Mouse (Mus musculus) WW6 (cell line): Measurements from ENCODE around the gene Spata31d1b.
"Not testable (repeated sequence)": the region's sequence is repeated elsewhere in the genome, so short reads cannot be mapped to it uniquely, and the experiment has no call there.

Source experiments
- DNase-seq: peaks from one replicate; pipeline ENCODE4 v3.0.0-alpha.2; 2013; ENCODE audit warnings: low read depth, low spot score

Gene Spata31d1b

DNA sequence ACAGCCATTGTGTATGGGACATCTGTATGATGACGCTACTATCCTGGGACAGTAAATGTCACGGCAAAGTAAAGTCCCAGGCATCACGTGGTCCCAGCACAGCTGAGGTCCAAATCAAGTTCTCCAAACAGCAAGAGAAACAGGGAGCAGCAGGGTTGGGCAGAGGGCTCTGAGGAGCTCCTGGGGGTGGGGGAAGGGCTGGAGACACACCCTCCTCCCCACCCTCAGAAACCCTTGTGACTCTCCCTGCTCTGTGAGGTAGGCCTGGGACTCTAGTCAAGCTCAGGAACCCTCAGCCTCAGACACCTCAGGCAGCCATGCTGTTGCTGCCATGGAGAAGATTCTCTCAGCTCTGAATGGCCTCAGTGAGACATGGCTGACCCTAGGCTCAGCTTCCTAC lies at the start of gene Spata31d1b:
Gene Spata31d1b (plus strand): TSS at position 301 of the 400 bp plus-strand sequence.
- DNase-seq, result not testable (repeated sequence)

DNA sequence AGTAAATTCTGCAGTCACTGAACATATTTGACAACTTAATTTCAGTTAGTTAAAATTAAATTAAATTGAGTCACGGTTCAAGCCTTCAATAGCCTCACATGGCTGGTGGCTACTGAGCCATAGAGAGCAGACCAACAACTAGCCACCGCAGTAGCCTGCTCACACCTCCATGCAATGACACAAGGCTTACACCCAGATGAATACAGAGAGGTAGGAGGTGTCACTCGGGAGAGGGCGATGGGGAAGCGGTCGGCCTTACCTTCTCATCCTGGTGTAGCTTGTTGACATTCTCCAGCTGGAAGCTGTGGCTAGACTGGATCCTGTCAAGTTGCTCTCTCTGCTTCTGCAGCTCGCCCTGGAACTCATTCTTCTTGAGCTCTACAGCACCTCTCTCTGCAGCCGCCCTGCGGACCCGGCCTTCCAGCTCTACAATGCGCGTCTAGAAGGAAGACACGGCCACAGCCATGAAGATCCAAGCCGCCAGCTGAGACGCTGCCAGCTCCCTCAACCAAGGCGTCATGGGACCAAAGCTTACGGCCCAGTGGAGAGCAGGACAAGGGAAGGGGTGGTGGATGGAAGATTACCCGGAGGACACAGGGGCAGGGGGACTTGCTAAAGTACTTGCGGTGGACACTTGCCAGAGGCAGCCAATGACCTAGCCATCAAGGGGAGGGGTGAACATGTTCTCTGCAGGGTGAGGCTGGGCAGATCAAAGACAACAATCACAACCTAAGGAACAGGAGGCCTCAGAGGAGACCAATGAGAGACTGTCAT lies 48.0 kb upstream of the Spata31d1b start:
- DNase-seq, result no peak

DNA sequence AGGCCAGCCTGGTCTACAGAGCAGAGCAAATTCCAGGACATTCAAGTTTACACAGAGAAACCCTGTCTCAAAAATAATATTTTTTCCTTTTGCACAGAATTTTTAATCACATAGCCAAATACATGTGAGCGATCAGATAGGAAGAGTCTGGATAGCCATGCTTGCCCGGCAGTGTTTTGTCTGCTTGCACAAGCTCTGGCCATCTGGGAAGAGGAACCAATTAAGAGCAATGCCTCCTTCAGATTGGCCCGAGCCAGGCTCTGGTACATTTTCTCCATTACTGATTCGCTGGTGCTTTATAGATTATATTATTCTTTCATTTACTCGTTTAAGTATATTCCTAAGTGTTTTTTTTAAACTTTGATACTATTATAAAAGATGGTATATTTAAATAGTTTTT lies 44.3 kb upstream of the Spata31d1b start:
- no peak for DNase-seq

DNA sequence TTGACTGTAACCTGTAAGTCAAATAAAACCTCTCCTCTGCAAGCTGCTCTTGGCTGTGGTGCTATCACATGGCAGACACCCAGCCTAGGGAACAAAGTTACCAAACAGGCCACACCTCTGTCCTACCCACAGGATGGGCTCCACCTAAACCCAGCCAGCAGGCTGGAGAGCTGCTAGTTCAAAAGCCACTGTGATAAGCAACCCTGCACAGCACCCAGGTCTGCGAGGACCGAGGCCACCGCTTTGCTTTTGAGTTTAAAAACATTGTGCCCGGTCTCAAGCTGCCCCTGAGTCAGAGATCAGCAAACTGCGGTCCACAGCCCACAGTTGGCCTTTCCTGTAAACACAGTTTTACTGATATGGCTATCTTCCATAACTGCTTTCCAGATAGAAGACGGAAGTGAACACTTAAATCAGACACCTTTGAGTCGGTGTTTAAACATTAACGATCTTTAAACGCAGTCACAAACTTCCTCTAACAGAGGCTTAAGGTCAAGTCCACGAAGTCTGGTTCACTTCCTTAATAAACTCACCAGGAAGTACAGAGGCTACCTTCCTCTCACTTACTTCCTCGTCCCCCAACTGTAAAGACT lies 43.5 kb upstream of the Spata31d1b start:
- DNase-seq, result no peak

DNA sequence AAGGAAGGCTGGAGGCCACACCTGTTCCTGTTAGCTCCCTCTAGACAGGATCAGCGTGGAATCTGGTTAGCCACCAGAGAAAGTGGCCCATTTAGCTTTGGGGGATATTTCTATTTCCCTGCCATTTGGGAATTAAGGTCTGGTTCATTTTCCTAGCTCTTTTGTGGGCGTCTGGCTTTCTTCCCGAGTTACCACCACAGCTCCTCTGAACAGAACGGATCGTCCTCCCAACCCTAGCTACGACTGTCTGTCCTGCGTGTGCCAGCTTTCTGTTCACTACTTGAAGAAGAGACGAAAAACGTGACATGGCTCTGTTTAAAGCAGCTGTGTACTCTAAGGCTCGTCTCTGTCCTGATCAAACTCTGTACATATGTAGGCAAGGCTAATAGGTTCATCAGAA lies 42.1 kb upstream of the Spata31d1b start:
- DNase-seq, result no peak

DNA sequence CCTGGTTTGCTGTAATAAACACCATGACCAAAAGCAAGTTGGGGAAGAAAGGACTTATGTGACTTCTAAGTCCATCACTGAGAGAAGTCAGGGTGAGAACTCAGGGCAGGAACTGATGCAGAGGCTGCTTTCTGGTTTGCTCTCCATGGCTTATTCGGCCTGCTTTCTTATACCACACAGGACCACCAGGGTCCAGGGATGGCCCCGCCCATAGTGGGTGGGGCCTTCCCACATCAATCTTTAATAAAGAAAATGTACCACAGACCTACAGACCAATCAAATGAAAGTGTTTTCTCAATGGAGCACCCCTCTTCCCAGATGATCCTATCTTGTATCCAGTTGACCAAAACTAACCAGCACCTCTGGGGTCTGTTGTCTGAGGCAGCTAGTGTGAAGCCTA lies 40.6 kb upstream of the Spata31d1b start:
- no peak for DNase-seq

DNA sequence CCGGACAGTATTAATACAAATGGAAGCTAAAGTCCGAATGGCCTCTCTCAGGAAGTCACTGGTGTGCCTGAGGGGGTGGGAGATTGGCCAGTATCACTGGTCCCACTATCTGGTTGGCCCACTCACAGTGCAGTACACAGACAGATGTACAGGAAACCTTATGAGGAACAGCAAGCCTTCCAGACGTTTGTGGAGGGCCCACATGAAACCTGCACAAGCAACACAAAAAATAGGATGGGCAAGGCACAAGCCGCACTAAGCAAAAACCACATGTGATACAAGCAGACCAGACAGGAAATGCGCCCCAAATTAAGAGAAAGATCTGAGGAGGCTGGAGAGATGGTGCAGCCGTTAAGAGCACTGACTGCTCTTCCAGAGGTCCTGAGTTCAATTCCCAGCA lies 39.8 kb upstream of the Spata31d1b start:
- no peak for DNase-seq

DNA sequence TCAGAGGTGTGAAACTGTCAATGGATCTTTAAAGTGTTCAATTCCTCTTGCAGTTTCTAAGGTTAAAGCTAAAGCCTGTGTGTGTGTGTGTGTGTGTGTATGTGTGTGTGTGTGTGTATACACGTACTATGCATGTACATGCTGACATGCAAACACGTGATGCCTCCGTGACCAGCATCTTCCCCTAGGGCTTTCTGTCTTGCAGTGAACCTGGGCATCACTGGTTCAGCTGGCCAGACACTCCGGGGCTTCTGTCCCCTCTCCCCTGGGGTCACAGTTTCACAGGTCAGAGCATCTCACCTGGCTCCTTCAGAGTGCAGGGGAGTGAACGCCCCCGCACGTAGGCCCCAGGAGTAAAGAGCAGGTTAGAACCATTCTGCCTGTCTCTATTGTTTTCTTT lies 38.5 kb upstream of the Spata31d1b start:
- no peak for DNase-seq

DNA sequence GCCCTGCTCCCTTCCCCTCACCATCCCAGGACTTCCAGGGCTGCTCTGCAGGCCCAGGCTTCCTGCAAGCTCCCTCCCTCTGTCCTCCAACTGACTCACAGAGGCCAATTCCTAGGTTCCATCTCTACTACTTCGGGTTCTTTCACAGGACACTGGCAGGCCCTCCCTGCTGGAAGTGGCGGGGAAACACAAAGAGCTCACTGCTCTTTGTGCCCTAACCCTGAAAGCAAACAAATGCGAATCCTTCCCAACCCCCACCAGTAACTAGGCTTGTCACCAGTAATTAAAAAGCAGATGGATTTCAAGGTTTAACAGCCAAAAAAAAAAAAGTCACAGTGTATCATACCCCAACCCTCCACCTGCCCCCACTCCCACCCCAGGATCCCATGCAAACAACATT lies 37.9 kb upstream of the Spata31d1b start:
- DNase-seq, result no peak

DNA sequence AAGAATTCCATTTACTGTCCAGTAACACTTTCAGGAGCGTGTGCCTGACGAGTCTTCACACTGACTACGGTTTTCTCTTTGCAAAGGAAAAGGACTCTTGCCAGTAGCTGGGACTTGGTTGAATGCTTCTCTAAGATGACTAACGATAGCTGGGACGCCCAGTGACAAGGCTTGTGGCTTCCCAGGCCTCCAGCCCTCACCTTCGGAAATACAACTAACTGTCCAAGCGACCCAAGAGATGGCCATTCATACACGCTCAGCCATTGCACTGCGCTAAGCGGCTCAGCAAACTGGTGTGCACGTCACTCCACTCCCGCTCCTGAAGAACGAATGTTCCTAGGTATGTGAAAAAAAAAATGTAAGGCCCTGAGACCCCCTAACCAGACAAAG lies 37.3 kb upstream of the Spata31d1b start:
- no peak for DNase-seq

DNA sequence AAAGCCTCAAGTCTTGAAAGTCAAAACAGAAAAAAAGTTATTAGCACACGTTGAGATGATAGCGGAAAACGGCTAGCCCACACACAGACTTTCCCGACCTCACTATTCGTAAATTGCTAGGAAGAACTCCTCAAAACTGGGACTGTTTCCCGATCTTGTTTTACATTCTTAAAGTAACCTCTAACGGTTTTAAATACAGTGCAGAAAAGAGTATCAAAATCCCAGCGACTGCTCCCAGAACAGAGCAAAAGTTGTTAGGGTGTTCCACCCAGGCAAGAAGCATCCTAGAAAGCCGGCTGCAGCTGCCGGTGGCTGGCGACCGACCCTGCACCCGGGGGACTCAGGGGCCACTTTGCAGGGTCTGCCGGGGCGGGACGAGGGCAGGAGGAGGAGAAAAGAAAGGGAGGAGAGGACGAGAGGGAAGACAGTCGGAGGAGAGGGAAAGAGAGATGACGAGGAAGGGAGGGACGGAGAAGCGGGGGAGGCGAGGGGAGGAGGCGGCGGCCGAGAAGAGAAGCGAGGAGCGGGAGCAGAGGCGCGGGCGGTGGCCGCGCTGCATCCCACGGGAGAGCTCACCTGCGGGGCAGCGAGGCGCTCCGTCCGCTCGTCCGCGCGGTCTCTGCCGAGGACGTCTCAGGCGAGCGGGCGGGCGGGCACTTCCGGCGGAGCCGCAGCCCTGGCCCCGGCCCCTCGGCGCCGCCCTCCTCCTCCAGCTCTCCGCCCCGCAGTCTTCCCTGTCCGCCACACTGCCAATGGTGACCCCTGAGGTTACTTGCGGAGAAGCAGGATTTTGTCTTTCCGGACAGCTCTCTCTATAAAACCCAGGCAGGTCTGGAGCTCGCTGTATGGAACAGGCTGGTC lies 36.7 kb upstream of the Spata31d1b start, which contains the start of gene Golm1:
Gene Golm1 (minus strand): TSS at position 661 of the 861 bp plus-strand sequence.
- DNase-seq, result no peak

DNA sequence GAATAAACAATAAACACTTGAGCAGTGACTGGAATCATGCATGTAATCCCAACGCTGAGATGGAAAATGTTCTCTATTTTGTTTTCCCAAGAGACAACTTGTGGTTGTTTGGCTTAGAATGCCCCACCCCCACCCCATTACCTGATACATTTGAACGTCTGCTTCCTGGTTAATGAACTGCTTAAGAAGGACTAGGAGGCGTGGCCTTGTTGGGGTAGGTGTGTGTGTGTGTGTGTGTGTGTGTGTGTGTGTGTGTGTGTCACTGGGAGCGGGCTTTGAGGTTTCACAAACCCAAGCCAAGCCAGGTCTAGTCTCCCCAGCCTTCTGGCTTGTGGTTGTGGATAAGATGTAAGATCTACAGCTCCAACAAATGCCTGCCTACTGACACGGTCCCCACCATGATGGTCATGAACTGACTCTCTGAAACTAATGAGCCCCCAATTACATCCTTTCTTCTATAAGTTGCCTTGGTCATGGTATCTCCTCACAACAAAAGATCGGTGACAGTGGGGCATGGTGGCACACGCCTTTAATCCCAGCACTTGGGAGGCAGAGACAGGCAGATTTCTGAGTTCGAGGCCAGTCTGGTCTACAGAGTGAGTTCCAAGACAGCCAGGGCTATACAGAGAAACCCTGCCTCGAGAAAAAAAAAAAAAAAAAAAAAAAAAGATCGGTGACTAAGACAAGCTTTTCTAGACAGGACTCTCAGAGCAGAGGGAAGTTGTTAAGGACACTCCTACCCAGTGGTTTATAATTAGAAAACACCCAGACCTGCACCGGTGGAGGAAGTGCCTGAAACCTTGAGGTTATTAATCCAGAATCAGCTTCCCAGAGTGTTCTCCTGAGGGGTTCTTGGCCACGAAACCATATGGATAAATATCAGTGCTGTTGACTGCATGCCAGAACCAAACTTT lies 35.5 kb upstream of the Spata31d1b start:
- DNase-seq, result no peak

DNA sequence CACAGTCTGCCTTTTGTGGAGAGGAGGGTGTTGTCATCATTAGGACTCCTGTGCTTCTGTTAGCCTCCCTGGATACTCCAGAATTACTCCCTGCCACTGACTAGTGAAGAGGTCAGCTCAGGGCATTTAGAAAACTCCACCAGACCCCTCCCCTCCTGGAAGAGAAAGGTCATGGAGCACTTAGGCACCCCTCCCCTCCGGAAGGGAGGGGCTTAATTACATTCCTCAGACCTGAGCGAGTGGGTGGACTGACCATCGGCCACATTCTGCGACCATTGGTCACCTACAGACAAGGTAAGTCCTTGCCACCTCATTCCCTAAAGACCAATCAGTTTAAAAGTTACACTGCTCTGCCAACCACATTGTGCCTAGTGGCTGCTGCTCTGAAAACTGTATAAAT lies 32.8 kb upstream of the Spata31d1b start:
- DNase-seq, result no peak

DNA sequence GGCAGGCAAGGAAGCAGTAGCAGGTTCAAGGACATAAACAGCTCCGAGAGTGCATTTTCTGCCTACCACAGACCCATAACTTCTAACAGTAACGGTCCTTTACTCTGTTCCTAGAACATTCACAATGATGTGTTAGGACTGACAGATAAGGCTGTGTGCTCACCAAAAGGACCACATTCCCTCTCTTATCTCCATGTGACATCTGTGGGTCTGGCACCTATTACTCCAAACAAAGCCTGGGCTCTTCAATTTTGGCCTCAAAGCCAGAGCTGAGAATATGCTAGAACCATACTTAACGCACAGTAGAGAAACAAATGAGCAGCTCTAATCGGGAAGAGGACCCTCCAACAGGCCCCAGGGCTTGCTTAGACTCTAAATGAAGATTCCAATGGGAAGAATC lies 32.2 kb upstream of the Spata31d1b start:
- DNase-seq, result no peak

DNA sequence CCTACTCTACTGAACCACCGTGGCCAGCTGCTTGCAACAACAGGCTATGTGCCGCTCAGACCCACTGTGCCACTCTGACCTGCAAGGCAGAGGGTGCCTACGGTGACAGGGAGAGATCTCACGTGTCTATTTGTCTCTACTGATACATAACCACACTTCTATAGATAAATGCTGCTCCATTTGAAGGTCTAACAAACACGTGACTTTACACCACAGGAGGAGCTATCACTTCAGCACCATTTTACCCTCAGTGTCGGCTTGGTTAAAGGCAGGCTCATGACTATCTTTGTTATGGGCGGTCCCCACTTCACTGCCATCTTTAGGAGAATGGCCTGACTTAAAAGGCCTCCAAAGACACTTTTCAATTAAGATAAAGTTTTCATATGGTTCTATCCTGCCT lies 29.5 kb upstream of the Spata31d1b start:
- no peak for DNase-seq

DNA sequence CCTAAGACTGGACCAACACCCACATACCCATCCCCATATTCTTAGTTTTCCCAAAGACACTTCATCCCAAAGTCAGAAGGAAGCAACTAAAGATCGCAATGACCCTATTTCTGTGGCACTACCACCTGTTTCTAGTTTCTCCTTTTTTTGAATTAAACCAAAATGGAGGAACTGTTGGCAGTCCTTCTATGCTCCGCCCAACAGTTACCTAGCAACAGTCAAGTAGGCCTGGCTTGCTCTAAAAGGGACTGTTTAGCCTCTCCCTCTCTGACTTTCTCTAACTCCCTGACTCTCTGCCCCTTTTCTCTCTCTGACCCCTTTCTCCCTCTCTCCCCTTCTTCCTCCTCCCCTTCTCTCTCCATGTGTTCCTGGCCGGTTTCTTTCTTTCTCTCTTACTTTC lies 26.8 kb upstream of the Spata31d1b start:
- DNase-seq, result no peak

DNA sequence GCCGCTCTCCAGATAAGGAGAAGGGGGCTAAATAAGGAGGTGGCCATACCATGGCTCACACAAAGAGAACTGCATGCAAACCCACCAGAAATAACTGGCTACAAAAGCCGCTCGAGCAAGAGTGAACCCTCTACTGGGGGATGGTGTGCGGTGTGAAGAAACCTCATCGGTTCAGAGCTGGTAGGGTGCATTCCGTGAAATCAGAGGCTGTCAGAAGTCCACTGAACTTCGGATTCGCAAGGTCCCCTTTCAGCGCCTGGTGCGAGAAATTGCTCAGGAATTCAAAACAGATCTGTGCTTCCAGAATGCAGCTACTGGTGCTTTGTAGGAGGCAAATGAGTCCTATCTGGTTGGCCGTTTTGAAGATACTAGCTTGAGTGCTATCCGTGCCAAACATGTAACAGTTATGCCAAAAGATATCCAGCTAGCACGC lies 23.7 kb upstream of the Spata31d1b start:
- DNase-seq, result no peak

DNA sequence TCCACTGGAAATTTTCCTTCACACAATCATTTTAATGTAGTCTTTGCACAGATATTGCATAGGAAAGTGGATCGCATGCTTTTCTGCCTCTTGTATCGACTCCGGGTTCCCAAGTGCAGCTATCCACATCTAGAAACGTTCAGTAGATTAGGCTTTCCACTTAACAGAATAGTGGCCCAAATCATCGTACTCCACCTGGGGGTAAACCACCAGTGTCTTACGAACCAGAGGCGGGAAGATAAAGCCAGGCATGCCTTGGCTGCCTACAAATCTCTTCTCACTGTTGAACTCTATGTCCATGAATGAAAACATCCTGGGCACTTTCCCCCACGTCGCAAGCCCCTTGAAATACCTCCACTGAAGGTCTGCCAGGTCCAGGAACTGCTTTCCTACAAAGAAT lies 22.8 kb upstream of the Spata31d1b start:
- DNase-seq, result no peak

DNA sequence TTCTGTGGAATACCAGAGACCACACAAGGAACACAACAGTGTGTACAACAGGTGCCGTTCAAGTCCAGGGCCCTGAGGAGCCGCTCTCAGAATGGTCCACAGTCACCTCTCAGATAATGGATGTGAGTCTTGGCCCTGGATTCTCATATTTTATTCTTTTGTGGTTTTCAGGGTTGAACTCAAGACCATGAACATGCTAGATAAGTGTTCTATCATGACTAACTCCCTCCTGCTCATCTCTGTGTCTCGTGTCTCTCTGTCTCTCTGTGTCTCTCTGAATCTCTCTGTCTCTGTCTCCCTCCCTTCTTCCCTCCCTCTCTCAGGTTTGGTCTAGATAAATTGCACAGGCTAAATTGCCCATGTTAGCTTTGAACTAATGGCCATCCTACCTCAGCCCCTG lies 22.2 kb upstream of the Spata31d1b start:
- no peak for DNase-seq

DNA sequence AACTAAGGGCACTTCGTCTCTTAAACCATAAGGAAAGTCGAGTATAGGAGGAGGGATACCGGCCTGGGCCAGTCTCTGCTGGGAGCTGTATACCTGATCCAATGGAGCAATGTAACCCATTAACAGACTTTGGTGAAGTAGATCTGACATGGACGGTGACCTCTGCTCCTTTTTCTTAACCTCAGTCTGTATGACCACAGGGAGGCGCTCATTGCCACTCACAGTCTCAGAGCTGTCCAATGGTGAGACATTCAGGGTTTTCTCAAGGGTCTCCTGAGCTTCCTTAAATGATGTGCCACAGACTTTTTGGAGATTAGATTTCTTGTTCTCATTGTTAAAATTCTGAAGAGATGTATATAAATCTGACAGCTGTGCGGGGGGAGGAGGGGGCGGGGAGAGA lies 21.5 kb upstream of the Spata31d1b start:
- no peak for DNase-seq

DNA sequence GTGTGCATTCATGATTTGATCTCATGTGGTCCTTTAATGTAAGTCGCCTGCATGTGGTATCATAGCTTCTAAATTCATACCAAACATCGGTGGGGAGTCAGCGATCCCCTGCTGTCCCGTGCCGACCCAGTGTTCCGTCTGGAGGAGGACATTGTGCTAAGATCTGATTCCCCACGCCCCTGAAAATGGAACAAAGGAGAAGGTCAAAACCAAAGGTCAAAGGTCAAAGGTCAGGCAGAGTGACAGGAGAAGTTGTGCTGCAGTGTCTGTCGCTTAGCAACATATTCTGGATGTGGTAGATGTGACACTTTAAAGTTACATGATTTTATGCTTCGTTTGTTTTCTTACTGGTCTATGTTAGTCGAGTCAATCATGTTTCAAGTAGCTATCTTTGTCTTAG lies 20.6 kb upstream of the Spata31d1b start:
- no peak for DNase-seq
